In genomic region chr8:105826379-105826778, GRCm38 (mm10) we compare ENCODE assay signal across 8 mouse cellular contexts. TPM values are rescaled to one million over a fixed set of nuclear protein-coding genes. Genes with fewer than 3 reads are reported as not detected.
DNase-seq lines count a peak whose midpoint lies in the region; ATAC-seq and TF ChIP-seq lines count a peak whose summit lies in the region.

No protein-coding gene starts in this region.

- H3K36me3 ChIP-seq in kidney, embryonic 15.5 days = peaks cover 41% of the 10 kb centered on the region
- peaks cover 40% of the 10 kb centered on the region for H3K36me3 ChIP-seq in hindbrain, embryonic 14.5 days (replicated peaks; ENCODE audit: control insufficient read depth, insufficient read depth)
- peaks cover 46% of the 10 kb centered on the region for H3K36me3 ChIP-seq in midbrain, embryonic 10.5 days

- H3K9ac ChIP-seq in kidney, embryonic 15.5 days = peak overlapping the region; percentile 90
- peak overlapping the region; percentile 84 for H3K9ac ChIP-seq in hindbrain, embryonic 14.5 days

- H3K9me3 ChIP-seq in kidney, embryonic 15.5 days (replicated peaks) = no peaks in the 10 kb centered on the region
- H3K9me3 ChIP-seq in hindbrain, embryonic 14.5 days (ENCODE audit: control insufficient read depth, low read length) = no peaks in the 10 kb centered on the region
- no peaks in the 10 kb centered on the region for H3K9me3 ChIP-seq in midbrain, embryonic 10.5 days (replicated peaks)

- H3K27me3 ChIP-seq in kidney, embryonic 15.5 days = no peaks in the 10 kb centered on the region
- no peaks in the 10 kb centered on the region for H3K27me3 ChIP-seq in hindbrain, embryonic 14.5 days (ENCODE audit: control insufficient read depth, insufficient read depth, low read length)
- no peaks in the 10 kb centered on the region for H3K27me3 ChIP-seq in midbrain, embryonic 10.5 days (ENCODE audit: low read depth, poor library complexity, severe bottlenecking)

- peaks cover 16% of the 10 kb centered on the region for H3K4me1 ChIP-seq in kidney, embryonic 15.5 days
- peaks cover 21% of the 10 kb centered on the region for H3K4me1 ChIP-seq in bone marrow macrophage, adult 2 months (ENCODE audit: control insufficient read depth, insufficient read depth, low read length)
- H3K4me1 ChIP-seq in hindbrain, embryonic 14.5 days (replicated peaks; ENCODE audit: control insufficient read depth, insufficient read depth, low read length) = peaks cover 27% of the 10 kb centered on the region
- peaks cover 20% of the 10 kb centered on the region for H3K4me1 ChIP-seq in midbrain, embryonic 10.5 days

- no peak for DNase-seq in kidney, adult 9 months
- DNase-seq in hindbrain, embryonic 14.5 days (ENCODE audit: low spot score) = no peak
- no peak for DNase-seq in midbrain, embryonic 10.5 days (ENCODE audit: low spot score)
- DNase-seq in urinary bladder, adult 18-20 months (ENCODE audit: low spot score in 2 of 2) = no peak
- no peak for DNase-seq in adrenal gland, adult 18-20 months (ENCODE audit: low spot score in 2 of 2)
- no peak for DNase-seq in frontal cortex, postnatal 14 days (ENCODE audit: low spot score in 2 of 2)

- H3K4me2 ChIP-seq in kidney, embryonic 15.5 days = peak overlapping the region; percentile 81
- peak overlapping the region; percentile 79 for H3K4me2 ChIP-seq in hindbrain, embryonic 14.5 days (replicated peaks)

- WGBS in kidney, embryonic 15.5 days = under 1% methylated on average over 4 of the region's 4 CpGs
- 13% methylated on average over 4 of the region's 4 CpGs for WGBS in hindbrain, embryonic 14.5 days
- WGBS in midbrain, embryonic 10.5 days = 18% methylated on average over 4 of the region's 4 CpGs

- TF ChIP-seq CTCF in bone marrow macrophage, adult 2 months (IDR thresholded peaks at IDR 0.05; ENCODE audit: low read depth, low read length) = no peak

- no peak for ATAC-seq in kidney, embryonic 15.5 days (replicated peaks; ENCODE audit: low FRiP score)
- ATAC-seq in hindbrain, embryonic 14.5 days (ENCODE audit: low FRiP score) = no peak

- peak overlapping the region; percentile 85 for H3K4me3 ChIP-seq in kidney, embryonic 15.5 days (replicated peaks)
- peak overlapping the region; percentile 77 for H3K4me3 ChIP-seq in bone marrow macrophage, adult 2 months (ENCODE audit: insufficient read depth, low read length)
- peak overlapping the region; percentile 83 for H3K4me3 ChIP-seq in hindbrain, embryonic 14.5 days (replicated peaks; ENCODE audit: low read length)
- H3K4me3 ChIP-seq in midbrain, embryonic 10.5 days = peak overlapping the region; percentile 97

- no peak for TF ChIP-seq POLR2A in bone marrow macrophage, adult 2 months (IDR thresholded peaks at IDR 0.05; ENCODE audit: borderline replicate concordance, low read depth, low read length)

- H3K27ac ChIP-seq in kidney, embryonic 15.5 days = peak overlapping the region; percentile 66; the same call in 1 of the 2 replicates
- peak overlapping the region; percentile 94 for H3K27ac ChIP-seq in bone marrow macrophage, adult 2 months (ENCODE audit: insufficient read depth, low read depth, low read length)
- H3K27ac ChIP-seq in hindbrain, embryonic 14.5 days = no peak overlapping the region; the same call in 1 of the 2 replicates
- peak overlapping the region; percentile 94 for H3K27ac ChIP-seq in midbrain, embryonic 10.5 days (replicated peaks)

RNA-seq across cellular contexts. Expression of gene Ranbp10, which starts 0.8 kb away (rescaled TPM):
- 12.2 and 13.8 TPM in 2 replicates for polyA plus RNA-seq in kidney, embryonic 15.5 days (2015; fragmentation: Nextera tagmentation; extraction: Ambion mirVana)
- polyA plus RNA-seq in bone marrow macrophage, adult 2 months (2012; ENCODE audit: insufficient read depth, insufficient read length, missing spikeins) = 42.0 and 44.3 TPM in 2 replicates
- polyA plus RNA-seq in hindbrain, embryonic 14.5 days (2014; fragmentation: Nextera tagmentation; extraction: Ambion mirVana) = 9.1 and 10.4 TPM in 2 replicates
- 9.6 and 11.4 TPM in 2 replicates for polyA plus RNA-seq in midbrain, embryonic 10.5 days (2016; fragmentation: Nextera tagmentation; extraction: Ambion mirVana)
- total RNA-seq in adrenal gland, adult 18-20 months (2021) = 10 to 100 TPM; 20.1 to 24.7 TPM

RNA-seq across cellular contexts. Expression of gene Tsnaxip1, which starts 1.2 kb away (rescaled TPM):
- polyA plus RNA-seq in kidney, embryonic 15.5 days (2015; fragmentation: Nextera tagmentation; extraction: Ambion mirVana) = 0.13 and 0.14 TPM in 2 replicates
- not detected in 2 replicates for polyA plus RNA-seq in bone marrow macrophage, adult 2 months (2012; ENCODE audit: insufficient read depth, insufficient read length, missing spikeins)
- polyA plus RNA-seq in hindbrain, embryonic 14.5 days (2014; fragmentation: Nextera tagmentation; extraction: Ambion mirVana) = 0.64 and 1.4 TPM in 2 replicates
- 0.22 and 0.23 TPM in 2 replicates for polyA plus RNA-seq in midbrain, embryonic 10.5 days (2016; fragmentation: Nextera tagmentation; extraction: Ambion mirVana)
- not detected for total RNA-seq in adrenal gland, adult 18-20 months (2021)

RNA-seq across cellular contexts. Expression of gene Cenpt, which starts 26.7 kb away (rescaled TPM):
- 42.0 and 47.0 TPM in 2 replicates for polyA plus RNA-seq in kidney, embryonic 15.5 days (2015; fragmentation: Nextera tagmentation; extraction: Ambion mirVana)
- 16.9 and 17.1 TPM in 2 replicates for polyA plus RNA-seq in bone marrow macrophage, adult 2 months (2012; ENCODE audit: insufficient read depth, insufficient read length, missing spikeins)
- polyA plus RNA-seq in hindbrain, embryonic 14.5 days (2014; fragmentation: Nextera tagmentation; extraction: Ambion mirVana) = 46.3 and 51.7 TPM in 2 replicates
- 55.7 and 62.6 TPM in 2 replicates for polyA plus RNA-seq in midbrain, embryonic 10.5 days (2016; fragmentation: Nextera tagmentation; extraction: Ambion mirVana)
- total RNA-seq in adrenal gland, adult 18-20 months (2021) = 1 to 10 TPM; 5.9 to 6.5 TPM

RNA-seq across cellular contexts. Expression of gene Thap11, which starts 28.6 kb away (rescaled TPM):
- polyA plus RNA-seq in kidney, embryonic 15.5 days (2015; fragmentation: Nextera tagmentation; extraction: Ambion mirVana) = 66.9 and 67.5 TPM in 2 replicates
- 27.4 and 28.5 TPM in 2 replicates for polyA plus RNA-seq in bone marrow macrophage, adult 2 months (2012; ENCODE audit: insufficient read depth, insufficient read length, missing spikeins)
- 46.2 and 51.2 TPM in 2 replicates for polyA plus RNA-seq in hindbrain, embryonic 14.5 days (2014; fragmentation: Nextera tagmentation; extraction: Ambion mirVana)
- 82.2 and 88.1 TPM in 2 replicates for polyA plus RNA-seq in midbrain, embryonic 10.5 days (2016; fragmentation: Nextera tagmentation; extraction: Ambion mirVana)
- 10 to 100 TPM; 35.7 to 38.6 TPM for total RNA-seq in adrenal gland, adult 18-20 months (2021)

RNA-seq across cellular contexts. Expression of gene Nutf2, which starts 34.0 kb away (rescaled TPM):
- polyA plus RNA-seq in kidney, embryonic 15.5 days (2015; fragmentation: Nextera tagmentation; extraction: Ambion mirVana) = 283 and 294 TPM in 2 replicates
- 2.2 TPM in 1 of 2 replicates, not detected in the other for polyA plus RNA-seq in bone marrow macrophage, adult 2 months (2012; ENCODE audit: insufficient read depth, insufficient read length, missing spikeins)
- polyA plus RNA-seq in hindbrain, embryonic 14.5 days (2014; fragmentation: Nextera tagmentation; extraction: Ambion mirVana) = 181 TPM in 2 replicates
- polyA plus RNA-seq in midbrain, embryonic 10.5 days (2016; fragmentation: Nextera tagmentation; extraction: Ambion mirVana) = 375 and 418 TPM in 2 replicates
- 10 to 100 TPM; 43.9 to 46.2 TPM for total RNA-seq in adrenal gland, adult 18-20 months (2021)
